In the genomic region with DNA sequence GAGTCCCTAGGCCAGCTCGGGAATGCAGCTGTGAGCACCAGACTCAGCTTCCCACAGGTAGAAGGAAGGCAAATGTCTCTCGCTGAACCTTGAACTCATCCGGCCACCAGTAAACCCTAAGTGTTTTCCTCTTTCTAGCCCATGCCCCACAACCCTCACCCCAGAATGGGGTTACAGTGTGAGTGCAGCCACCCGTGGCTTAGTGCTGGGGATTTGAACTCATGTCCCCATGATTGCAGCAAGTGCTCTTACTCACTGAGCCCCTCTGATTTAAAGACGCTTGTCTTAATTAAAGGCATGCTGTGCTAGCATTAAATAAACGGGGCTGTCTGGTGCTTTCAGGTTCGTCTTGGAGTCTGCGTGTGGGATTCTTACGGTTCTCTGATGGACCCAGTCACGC, we compare ENCODE assay signal across 8 mouse cellular contexts. TPM values are rescaled to one million over a fixed set of nuclear protein-coding genes. Genes with fewer than 3 reads are reported as not detected.
DNase-seq lines count a peak whose midpoint lies in the region; ATAC-seq and TF ChIP-seq lines count a peak whose summit lies in the region.

No protein-coding gene starts in this region.

- H3K4me3 ChIP-seq in heart, embryonic 11.5 days (ENCODE audit: low read depth, low read length): no peak overlapping the region
- H3K4me3 ChIP-seq in testis, adult 2 months (ENCODE audit: control insufficient read depth, low read depth, low read length): peak overlapping the region; percentile 41
- H3K4me3 ChIP-seq in liver, embryonic 13.5 days (replicated peaks): 0 out of 2 replicates have a peak overlapping the region, but pooled peaks have one; percentile 9
- no peak overlapping the region; the same call in 1 of the 2 replicates for H3K4me3 ChIP-seq in stomach, postnatal 0 days (ENCODE audit: low read depth, low read length)

- no peak overlapping the region for H3K27ac ChIP-seq in heart, embryonic 11.5 days (ENCODE audit: low read depth, low read length)
- H3K27ac ChIP-seq in testis, adult 2 months (ENCODE audit: control insufficient read depth, insufficient read depth, low read depth, low read length): no peak overlapping the region
- H3K27ac ChIP-seq in liver, embryonic 13.5 days: no peak overlapping the region
- no peak overlapping the region for H3K27ac ChIP-seq in stomach, postnatal 0 days (replicated peaks)

- TF ChIP-seq CTCF in testis, adult 2 months (IDR thresholded peaks at IDR 0.05; ENCODE audit: control insufficient read depth, insufficient read depth, insufficient replicate concordance, low read depth, low read length): no peak
- TF ChIP-seq CTCF in stomach, postnatal 0 days (IDR thresholded peaks at IDR 0.05; ENCODE audit: low read depth): no peak

- intact Hi-C loops in heart, postnatal 14 days (cut with DNase I): loop anchor here (1.0 to 10.0 kb wide), 4 partner anchors 94 to 400 kb away; partner anchors contain the start of genes Gprc5b and Syt17

- peak overlapping the region; percentile 49; the same call in 1 of the 2 replicates for H3K4me2 ChIP-seq in heart, embryonic 11.5 days
- peak overlapping the region; percentile 37 for H3K4me2 ChIP-seq in liver, embryonic 13.5 days
- H3K4me2 ChIP-seq in stomach, postnatal 0 days (replicated peaks; ENCODE audit: low read depth): peak overlapping the region; percentile 41

- ATAC-seq in heart, embryonic 11.5 days (replicated peaks; ENCODE audit: insufficient number of reproducible peaks, low FRiP score, low TSS enrichment): no peak
- ATAC-seq in liver, embryonic 13.5 days (ENCODE audit: low read depth): no peak
- ATAC-seq in stomach, postnatal 0 days (ENCODE audit: low FRiP score, low TSS enrichment): no peak

- TF ChIP-seq EP300 in stomach, postnatal 0 days (optimal IDR thresholded peaks at IDR 0.05): no peak

- TF ChIP-seq POLR2A in testis, adult 2 months (IDR thresholded peaks at IDR 0.05; ENCODE audit: control insufficient read depth, low read depth, low read length): no peak

- peaks cover 2% of the 10 kb centered on the region; the same call in 1 of the 2 replicates for H3K4me1 ChIP-seq in heart, embryonic 11.5 days (ENCODE audit: control insufficient read depth, insufficient read depth, low read length)
- H3K4me1 ChIP-seq in testis, adult 2 months (ENCODE audit: control insufficient read depth, insufficient read depth, low read length): peaks cover 3% of the 10 kb centered on the region
- H3K4me1 ChIP-seq in liver, embryonic 13.5 days (replicated peaks): peaks cover 9% of the 10 kb centered on the region
- peaks cover 2% of the 10 kb centered on the region for H3K4me1 ChIP-seq in stomach, postnatal 0 days (replicated peaks; ENCODE audit: control insufficient read depth, insufficient read depth)

- H3K27me3 ChIP-seq in heart, embryonic 11.5 days (ENCODE audit: control insufficient read depth, insufficient read depth, low read length): peaks cover 64% of the 10 kb centered on the region
- no peaks in the 10 kb centered on the region for H3K27me3 ChIP-seq in testis, adult 2 months (ENCODE audit: control insufficient read depth, insufficient read depth, low read length)
- H3K27me3 ChIP-seq in liver, embryonic 13.5 days: peaks cover 56% of the 10 kb centered on the region
- 0 out of 2 replicates have a peak, but pooled peaks cover 2% of the 10 kb centered on the region for H3K27me3 ChIP-seq in stomach, postnatal 0 days (ENCODE audit: control insufficient read depth, insufficient read depth, low read length)

- H3K9ac ChIP-seq in heart, embryonic 11.5 days (ENCODE audit: low read depth, low read length): peak overlapping the region; percentile 10
- no peak overlapping the region for H3K9ac ChIP-seq in liver, embryonic 13.5 days
- H3K9ac ChIP-seq in stomach, postnatal 0 days (ENCODE audit: low read length): no peak overlapping the region; the same call in 1 of the 2 replicates

- no peak for DNase-seq in heart, postnatal 14 days
- no peak for DNase-seq in testis, postnatal 10 days (ENCODE audit: low spot score)
- no peak for DNase-seq in liver, embryonic 13.5 days
- DNase-seq in stomach, postnatal 0 days (ENCODE audit: low spot score): no peak
- DNase-seq in adrenal gland, postnatal 36 days: no peak
- no peak for DNase-seq in Muller cell, postnatal 12 days (ENCODE audit: inconsistent ontology term)

- no peaks in the 10 kb centered on the region for H3K9me3 ChIP-seq in heart, embryonic 11.5 days (replicated peaks; ENCODE audit: control insufficient read depth, low read length)
- no peaks in the 10 kb centered on the region for H3K9me3 ChIP-seq in liver, embryonic 13.5 days (replicated peaks)
- no peaks in the 10 kb centered on the region for H3K9me3 ChIP-seq in stomach, postnatal 0 days (ENCODE audit: control insufficient read depth, low read length)

- 18% methylated on average over 10 of the region's 10 CpGs for WGBS in heart, embryonic 11.5 days (ENCODE audit: insufficient replicate concordance)
- WGBS in liver, embryonic 13.5 days (ENCODE audit: insufficient replicate concordance): 22% methylated on average over 10 of the region's 10 CpGs
- WGBS in stomach, postnatal 0 days: 42% methylated on average over 10 of the region's 10 CpGs

- H3K36me3 ChIP-seq in heart, embryonic 11.5 days (ENCODE audit: control insufficient read depth, insufficient read depth, low read length): no peaks in the 10 kb centered on the region
- no peaks in the 10 kb centered on the region for H3K36me3 ChIP-seq in testis, adult 2 months (ENCODE audit: control insufficient read depth, insufficient read depth, low read length)
- H3K36me3 ChIP-seq in liver, embryonic 13.5 days: no peaks in the 10 kb centered on the region
- no peaks in the 10 kb centered on the region for H3K36me3 ChIP-seq in stomach, postnatal 0 days (ENCODE audit: control insufficient read depth, insufficient read depth, low read length)

RNA-seq across cellular contexts. Expression of gene Tmc5, which starts 2.5 kb away (rescaled TPM):
- 0.10 and 0.25 TPM in 2 replicates for polyA plus RNA-seq in heart, embryonic 11.5 days (2014; fragmentation: Nextera tagmentation; extraction: Ambion mirVana)
- total RNA-seq in heart, postnatal 14 days (2021): under 1 TPM; 0.80 to 0.81 TPM
- polyA plus RNA-seq in testis, adult 2 months (2012; rRNA removed): 72.4 and 74.2 TPM in 2 replicates
- polyA plus RNA-seq in liver, embryonic 13.5 days (2015; fragmentation: Nextera tagmentation; extraction: Ambion mirVana): not detected in 2 replicates
- polyA plus RNA-seq in stomach, postnatal 0 days (2015; fragmentation: Nextera tagmentation; extraction: Ambion mirVana): 7.9 and 8.5 TPM in 2 replicates
- total RNA-seq in adrenal gland, postnatal 36 days (2021): not detected

RNA-seq across cellular contexts. Expression of gene Tmc7, which starts 10.1 kb away (rescaled TPM):
- 1.9 and 2.6 TPM in 2 replicates for polyA plus RNA-seq in heart, embryonic 11.5 days (2014; fragmentation: Nextera tagmentation; extraction: Ambion mirVana)
- 1 to 10 TPM; 8.6 to 9.6 TPM for total RNA-seq in heart, postnatal 14 days (2021)
- 90.3 and 97.3 TPM in 2 replicates for polyA plus RNA-seq in testis, adult 2 months (2012; rRNA removed)
- polyA plus RNA-seq in liver, embryonic 13.5 days (2015; fragmentation: Nextera tagmentation; extraction: Ambion mirVana): 0.18 and 0.24 TPM in 2 replicates
- 5.9 and 7.0 TPM in 2 replicates for polyA plus RNA-seq in stomach, postnatal 0 days (2015; fragmentation: Nextera tagmentation; extraction: Ambion mirVana)
- under 1 TPM; 0.30 to 0.40 TPM for total RNA-seq in adrenal gland, postnatal 36 days (2021)

Comparison
In these comparisons a context has a peak if more than half of its experiments do, and no peak if none do; other contexts are left out.
1. H3K4me3 ChIP-seq: peak in testis, adult 2 months (single experiment) and liver, embryonic 13.5 days (single experiment); none in heart, embryonic 11.5 days (single experiment) and stomach, postnatal 0 days (single experiment).
2. RNA of gene Tmc7, which starts 10.1 kb away (polyA plus RNA-seq): 90.3 to 97.3 TPM in testis, adult 2 months; 5.9 to 7.0 TPM in stomach, postnatal 0 days, 1.9 to 2.6 TPM in heart, embryonic 11.5 days and 0.18 to 0.24 TPM in liver, embryonic 13.5 days; every median in the first group is over 10 times any median in the second.
3. Peak in every context shown above with its lines, with median percentiles within 50 percentile points of each other: H3K4me2 ChIP-seq.